Mouse (Mus musculus): Measurements from ENCODE around the gene Irf1. TPM values are rescaled to one million over a fixed set of nuclear protein-coding genes. Genes with fewer than 3 reads are reported as not detected.

Gene Irf1
- 20.8 TPM for polyA plus RNA-seq (2014; fragmentation: Illumina TruSeq; extraction: RNeasy Lipid Tissue Mini Kit (QIAGEN cat#74804); ENCODE audit: low read depth, low replicate concordance)

DNA sequence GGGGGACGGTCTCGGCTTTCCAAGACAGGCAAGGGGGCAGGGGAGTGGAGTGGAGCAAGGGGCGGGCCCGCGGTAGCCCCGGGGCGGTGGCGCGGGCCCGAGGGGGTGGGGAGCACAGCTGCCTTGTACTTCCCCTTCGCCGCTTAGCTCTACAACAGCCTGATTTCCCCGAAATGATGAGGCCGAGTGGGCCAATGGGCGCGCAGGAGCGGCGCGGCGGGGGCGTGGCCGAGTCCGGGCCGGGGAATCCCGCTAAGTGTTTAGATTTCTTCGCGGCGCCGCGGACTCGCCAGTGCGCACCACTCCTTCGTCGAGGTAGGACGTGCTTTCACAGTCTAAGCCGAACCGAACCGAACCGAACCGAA lies at the start of gene Irf1:
TSS of gene Irf1 (plus strand) at position 255 of the 365 bp plus-strand sequence.

DNA sequence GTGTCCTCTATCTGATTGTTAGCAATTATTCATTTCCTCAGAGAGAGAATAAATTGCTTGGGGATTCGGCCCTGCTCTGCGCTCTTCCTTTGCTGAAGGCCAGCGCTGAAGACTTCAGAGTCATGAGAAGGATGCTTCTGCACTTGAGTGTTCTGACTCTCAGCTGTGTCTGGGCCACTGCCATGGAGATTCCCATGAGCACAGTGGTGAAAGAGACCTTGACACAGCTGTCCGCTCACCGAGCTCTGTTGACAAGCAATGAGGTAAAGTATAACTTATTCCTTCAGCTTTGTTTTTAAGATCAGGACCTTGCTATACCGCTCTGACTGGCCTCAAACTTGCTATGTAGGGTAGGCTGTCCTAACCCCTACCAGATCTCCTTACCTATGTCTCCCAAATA lies 49.1 kb upstream of the Irf1 start, which contains the start of gene Il5:
TSS of gene Il5 (plus strand) at position 80 of the 400 bp plus-strand sequence.

DNA sequence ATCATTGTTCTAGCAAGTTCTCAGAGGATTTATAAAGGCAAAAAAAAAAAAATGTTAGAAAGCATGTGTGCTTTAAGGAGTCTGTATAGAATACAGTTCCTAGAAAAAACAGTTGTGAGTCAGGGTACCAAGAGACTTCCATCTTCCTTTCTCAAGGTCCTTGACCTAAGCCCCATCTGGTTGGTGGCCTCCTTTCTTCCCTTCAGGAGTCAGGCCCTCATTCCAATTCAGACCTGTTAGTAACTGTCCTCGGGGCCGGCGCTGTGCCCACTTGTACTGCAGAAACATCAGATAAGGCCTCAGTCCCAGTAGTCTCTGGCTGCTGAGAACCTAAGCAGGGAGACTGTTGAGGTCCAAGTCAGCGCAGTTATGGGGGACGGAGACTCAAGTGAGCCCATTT lies 3.3 kb downstream of the Irf1 start, which contains the start of gene Gm17334:
TSS of gene Gm17334 (minus strand) at position 101 of the 400 bp plus-strand sequence.

Other genes starting within 250 kb of the Irf1 start
- 10.6 TPM for gene Kif3a, start 202.6 kb upstream of the Irf1 start, polyA plus RNA-seq (2014; fragmentation: Illumina TruSeq; extraction: RNeasy Lipid Tissue Mini Kit (QIAGEN cat#74804); ENCODE audit: low read depth, low replicate concordance)
- not detected for gene Il4, start 151.3 kb upstream of the Irf1 start, polyA plus RNA-seq (2014; fragmentation: Illumina TruSeq; extraction: RNeasy Lipid Tissue Mini Kit (QIAGEN cat#74804); ENCODE audit: low read depth, low replicate concordance)
- gene Il13, start 135.3 kb upstream of the Irf1 start, polyA plus RNA-seq (2014; fragmentation: Illumina TruSeq; extraction: RNeasy Lipid Tissue Mini Kit (QIAGEN cat#74804); ENCODE audit: low read depth, low replicate concordance): not detected
- 5.3 TPM for gene Rad50, start 62.7 kb upstream of the Irf1 start, polyA plus RNA-seq (2014; fragmentation: Illumina TruSeq; extraction: RNeasy Lipid Tissue Mini Kit (QIAGEN cat#74804); ENCODE audit: low read depth, low replicate concordance)
- gene Il5, start 49.2 kb upstream of the Irf1 start, polyA plus RNA-seq (2014; fragmentation: Illumina TruSeq; extraction: RNeasy Lipid Tissue Mini Kit (QIAGEN cat#74804); ENCODE audit: low read depth, low replicate concordance): not detected
- 1.1 TPM for gene Gm17334, start 3.2 kb downstream of the Irf1 start, polyA plus RNA-seq (2014; fragmentation: Illumina TruSeq; extraction: RNeasy Lipid Tissue Mini Kit (QIAGEN cat#74804); ENCODE audit: low read depth, low replicate concordance)
- 1.5 TPM for gene Gm12216, start 89.2 kb downstream of the Irf1 start, polyA plus RNA-seq (2014; fragmentation: Illumina TruSeq; extraction: RNeasy Lipid Tissue Mini Kit (QIAGEN cat#74804); ENCODE audit: low read depth, low replicate concordance)
- gene Slc22a5, start 121.6 kb downstream of the Irf1 start, polyA plus RNA-seq (2014; fragmentation: Illumina TruSeq; extraction: RNeasy Lipid Tissue Mini Kit (QIAGEN cat#74804); ENCODE audit: low read depth, low replicate concordance): 23.7 TPM
- gene Slc22a21, start 210.3 kb downstream of the Irf1 start, polyA plus RNA-seq (2014; fragmentation: Illumina TruSeq; extraction: RNeasy Lipid Tissue Mini Kit (QIAGEN cat#74804); ENCODE audit: low read depth, low replicate concordance): 1.5 TPM